Mouse (Mus musculus): ENCODE data around the gene Osbp.
"Not testable (repeated sequence)": the region's sequence is repeated elsewhere in the genome, so short reads cannot be mapped to it uniquely, and the experiment has no call there.

- not testable (repeated sequence) for TF ChIP-seq CTCF (IDR thresholded peaks at IDR 0.05; ENCODE audit: extremely low read depth, insufficient read length, insufficient replicate concordance, low read depth, low read length); POLR2A (IDR thresholded peaks at IDR 0.05; ENCODE audit: low read depth, low read length)
Observed at GRCm38 (mm10) chr19:11922515-11922914, 43.2 kb upstream of the Osbp start.
